ENCODE assay signal across 18 mouse cellular contexts in the genomic region with DNA sequence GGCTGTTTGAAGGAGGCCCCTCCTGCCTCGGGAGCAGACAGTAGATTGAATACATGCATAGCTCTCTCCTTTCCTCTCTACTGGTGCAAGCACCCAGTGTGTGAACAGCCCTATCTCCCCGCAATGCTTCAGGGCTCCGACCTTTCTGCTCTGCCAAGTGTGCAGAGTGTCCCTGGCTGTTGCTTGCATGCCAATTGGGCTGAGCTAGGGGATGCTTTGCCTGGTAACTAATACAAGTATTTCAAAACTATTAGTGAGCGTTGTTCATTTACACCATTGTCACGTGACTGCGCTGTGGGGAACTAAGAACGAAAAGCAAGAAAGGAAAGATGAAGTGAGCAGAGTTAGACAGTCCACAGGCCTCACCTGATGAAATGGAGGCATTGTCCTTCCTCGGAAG.
"Had no signal": no experiment of that assay in that cellular context is flagged by ENCODE, and none has a peak within 500 bp of the region (broad histone marks: within the 10 kb centered on the region; RNA-seq: fewer than 3 reads in every experiment).

No protein-coding gene starts in this region.

- H3K9ac ChIP-seq: limb, embryonic 12.5 days; limb, embryonic 15.5 days; liver, embryonic 14.5 days; liver, postnatal 0 days; lung, embryonic 14.5 days; midbrain, embryonic 12.5 days; midbrain, embryonic 15.5 days; neural tube, embryonic 13.5 days; stomach, embryonic 15.5 days had no signal

- H3K4me2 ChIP-seq: limb, embryonic 12.5 days; limb, embryonic 15.5 days; liver, embryonic 11.5 days; lung, embryonic 14.5 days; midbrain, embryonic 12.5 days; midbrain, embryonic 15.5 days; neural tube, embryonic 13.5 days; stomach, embryonic 15.5 days had no signal

- DNase-seq: kidney, postnatal 14 days; kidney, postnatal 4 days; left cerebral cortex, postnatal 4 days; liver, postnatal 0 days; lung, embryonic 14.5 days; right cerebral cortex, postnatal 25 days; spleen, adult 18-20 months; thymus, postnatal 25 days had no signal

- ATAC-seq: liver, postnatal 0 days; lung, postnatal 0 days; midbrain, embryonic 15.5 days had no signal

- H3K9me3 ChIP-seq: limb, embryonic 12.5 days; limb, embryonic 15.5 days; midbrain, embryonic 12.5 days; midbrain, embryonic 15.5 days; neural tube, embryonic 13.5 days; stomach, embryonic 15.5 days had no signal

- H3K36me3 ChIP-seq: limb, embryonic 12.5 days; limb, embryonic 15.5 days; midbrain, embryonic 12.5 days; midbrain, embryonic 15.5 days; neural tube, embryonic 13.5 days; stomach, embryonic 15.5 days had no signal

- H3K4me3 ChIP-seq: limb, embryonic 12.5 days; limb, embryonic 15.5 days; midbrain, embryonic 12.5 days; midbrain, embryonic 15.5 days; neural tube, embryonic 13.5 days; stomach, embryonic 15.5 days had no signal

- H3K27ac ChIP-seq: limb, embryonic 12.5 days; limb, embryonic 15.5 days; liver, embryonic 14.5 days; macrophage; midbrain, embryonic 12.5 days; midbrain, embryonic 15.5 days; neural tube, embryonic 13.5 days; stomach, embryonic 15.5 days had no signal

- H3K27me3 ChIP-seq: limb, embryonic 12.5 days; limb, embryonic 15.5 days; midbrain, embryonic 12.5 days; midbrain, embryonic 15.5 days; neural tube, embryonic 13.5 days; stomach, embryonic 15.5 days had no signal

- H3K4me1 ChIP-seq: limb, embryonic 12.5 days; limb, embryonic 15.5 days; stomach, embryonic 15.5 days had no signal
